Mouse (Mus musculus) hindbrain, embryonic 16.5 days (tissue): ENCODE measurements around the gene Ube2o. TPM values are rescaled to one million over a fixed set of nuclear protein-coding genes. Genes with fewer than 3 reads are reported as not detected.

ENCODE experiments used
- ATAC-seq: fragments of 200-750 bp; cut with Nextera tagmentation; 2 replicates; pipeline ENCODE4 v1.8.0; 2017; ENCODE audit warnings: moderate TSS enrichment, moderate library complexity
- H3K27ac ChIP-seq: fragments of 300-500 bp; sonication (generic); 2 replicates; pipeline ENCODE4 v1.5.1; 2014; ENCODE audit warnings: low read depth, mild to moderate bottlenecking, control low read depth, low read length, moderate library complexity
- H3K27me3 ChIP-seq: fragments of 300-500 bp; sonication (generic); replicated peaks from 2 replicates; pipeline ENCODE4 v1.6.1; 2014; ENCODE audit warnings: low read length; ENCODE audit not compliant: control insufficient read depth, insufficient read depth
- H3K36me3 ChIP-seq: fragments of 300-500 bp; sonication (generic); 2 replicates; pipeline ENCODE4 v1.6.1; 2014; ENCODE audit warnings: mild to moderate bottlenecking, low read length, moderate library complexity, mixed read lengths; ENCODE audit not compliant: control insufficient read depth, insufficient read depth
- H3K4me1 ChIP-seq: fragments of 300-500 bp; sonication (generic); 2 replicates; pipeline ENCODE4 v1.6.1; 2014; ENCODE audit warnings: low read depth, low read length; ENCODE audit not compliant: control insufficient read depth, insufficient read depth
- H3K4me2 ChIP-seq: fragments of 300-500 bp; sonication (generic); 2 replicates; pipeline ENCODE4 v1.6.1; 2014; ENCODE audit warnings: mild to moderate bottlenecking, low read length, control low read depth, moderate library complexity
- H3K4me3 ChIP-seq: fragments of 300-500 bp; sonication (generic); 2 replicates; pipeline ENCODE4 v1.5.1; 2014; ENCODE audit warnings: mild to moderate bottlenecking, low read length, control low read depth, moderate library complexity
- H3K9ac ChIP-seq: fragments of 300-500 bp; sonication (generic); 2 replicates; pipeline ENCODE4 v1.6.1; 2014; ENCODE audit warnings: low read depth, mild to moderate bottlenecking, control low read depth, low read length, moderate library complexity
- H3K9me3 ChIP-seq: fragments of 300-500 bp; sonication (generic); 2 replicates; pipeline ENCODE4 v1.6.1; 2014; ENCODE audit warnings: mild to moderate bottlenecking, low read length, moderate library complexity; ENCODE audit not compliant: control insufficient read depth
- WGBS: fragments of 180-500 bp; shearing (Covaris S2); extraction: QIAGEN DNeasy Blood & Tissue Kit; methylation state at CpG from one replicate; pipeline ENCODE4 v1.1.7; 2014; 5-methylcytosine and 5-hydroxymethylcytosine counted together
- polyA plus RNA-seq: library from polyadenylated mRNA; unstranded; fragments of >200 nt; fragmentation: Nextera tagmentation; extraction: Ambion mirVana; gene quantifications from 2 replicates; pipeline ENCODE4 v1.2.1, GENCODE M21; 2015

The Ube2o gene
- polyA plus RNA-seq, result 16.4 and 16.6 TPM in 2 replicates

DNA sequence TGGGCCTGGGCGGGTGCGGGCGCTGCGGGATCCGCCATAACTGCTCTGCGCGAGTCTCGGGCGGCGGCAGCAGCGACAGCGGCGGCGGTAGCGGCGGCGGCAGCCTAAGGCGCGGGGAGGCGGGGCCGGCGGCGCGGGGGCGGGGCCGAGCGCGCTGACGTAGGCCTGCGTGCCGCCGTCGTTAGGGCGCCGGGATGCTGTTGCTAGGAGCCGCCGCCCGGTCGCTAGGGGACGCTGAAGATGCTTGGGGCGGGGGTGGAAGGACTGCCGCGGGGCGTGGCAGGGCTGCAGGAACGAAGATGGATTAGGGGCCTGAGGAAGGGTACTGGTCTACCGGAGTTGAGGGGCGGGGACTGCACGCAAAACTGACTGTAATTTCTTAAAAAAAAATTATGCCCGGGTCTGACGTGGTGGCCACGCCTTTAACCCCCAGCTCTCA lies at the start of gene Ube2o:
Gene Ube2o, minus strand, starts transcription at position 72 of the 439 bp plus-strand sequence.
- H3K4me2 ChIP-seq, result peak within 1 kb of the TSS; percentile 76
- ATAC-seq, result peak; percentile 90
- no peaks in the 10 kb centered on the region for H3K27me3 ChIP-seq
- H3K4me3 ChIP-seq, result peak within 1 kb of the TSS; percentile 100
- no peaks in the 10 kb centered on the region for H3K36me3 ChIP-seq
- H3K9me3 ChIP-seq, result no peaks in the 10 kb centered on the region
- H3K27ac ChIP-seq, result peak within 1 kb of the TSS; percentile 93
- peak within 1 kb of the TSS; percentile 99 for H3K9ac ChIP-seq
- H3K4me1 ChIP-seq, result peaks cover 22% of the 10 kb centered on the region
- 2% methylated on average over 34 of the region's 51 CpGs for WGBS

- ATAC-seq, result no peak
- Histone ChIP-seq H3K4me2 (no peak overlapping the region), H3K27me3 (peaks cover under 1% of the 10 kb centered on the region), H3K36me3 (no peaks in the 10 kb centered on the region), H3K27ac (no peak overlapping the region), H3K4me3 (no peak overlapping the region), H3K9ac (no peak overlapping the region), H3K9me3 (no peaks in the 10 kb centered on the region), H3K4me1 (no peaks in the 10 kb centered on the region)
- 56% methylated on average over 12 of the region's 12 CpGs for WGBS
These were observed 49.1 kb upstream of the Ube2o start for GRCm38 (mm10) chr11:116630171-116630965.

DNA sequence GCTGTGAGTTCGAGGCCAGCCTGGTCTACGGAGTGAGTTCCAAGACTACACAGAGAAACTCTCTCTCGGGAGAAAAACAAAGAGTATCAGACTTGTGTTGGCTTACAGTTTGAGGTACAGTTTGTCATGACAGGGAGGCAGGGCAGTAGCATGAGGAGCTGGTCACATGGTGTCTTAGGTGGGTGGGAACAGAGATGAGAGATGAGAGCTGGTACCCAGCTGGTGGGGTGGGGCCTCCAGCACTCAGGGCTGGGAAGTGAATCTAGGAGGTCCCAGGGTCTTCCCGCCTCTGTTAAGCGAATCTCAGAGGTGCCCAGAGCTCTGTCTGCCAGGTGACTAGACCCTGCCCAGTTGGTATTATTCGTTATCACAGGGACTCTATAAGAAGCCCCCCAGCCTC lies 48.2 kb upstream of the Ube2o start:
- no peak overlapping the region for H3K4me2 ChIP-seq
- H3K9me3 ChIP-seq, result no peaks in the 10 kb centered on the region
- H3K36me3 ChIP-seq, result no peaks in the 10 kb centered on the region
- WGBS, result 84% methylated on average over 6 of the region's 6 CpGs
- H3K27ac ChIP-seq, result no peak overlapping the region
- peaks cover 4% of the 10 kb centered on the region for H3K4me1 ChIP-seq
- ATAC-seq, result no peak
- H3K27me3 ChIP-seq, result peaks cover 10% of the 10 kb centered on the region
- H3K9ac ChIP-seq, result no peak overlapping the region
- H3K4me3 ChIP-seq, result no peak overlapping the region

GRCm38 (mm10) chr11:116628712-116629111 lies 47.5 kb upstream of the Ube2o start:
- H3K27ac ChIP-seq, result no peak overlapping the region
- H3K4me3 ChIP-seq, result no peak overlapping the region
- H3K4me1 ChIP-seq, result peaks cover 11% of the 10 kb centered on the region
- no peak overlapping the region for H3K9ac ChIP-seq
- no peaks in the 10 kb centered on the region for H3K36me3 ChIP-seq
- H3K27me3 ChIP-seq, result peaks cover 16% of the 10 kb centered on the region
- 51% methylated on average over 9 of the region's 9 CpGs for WGBS
- no peak overlapping the region for H3K4me2 ChIP-seq
- ATAC-seq, result peak; percentile 83
- H3K9me3 ChIP-seq, result no peaks in the 10 kb centered on the region

DNA sequence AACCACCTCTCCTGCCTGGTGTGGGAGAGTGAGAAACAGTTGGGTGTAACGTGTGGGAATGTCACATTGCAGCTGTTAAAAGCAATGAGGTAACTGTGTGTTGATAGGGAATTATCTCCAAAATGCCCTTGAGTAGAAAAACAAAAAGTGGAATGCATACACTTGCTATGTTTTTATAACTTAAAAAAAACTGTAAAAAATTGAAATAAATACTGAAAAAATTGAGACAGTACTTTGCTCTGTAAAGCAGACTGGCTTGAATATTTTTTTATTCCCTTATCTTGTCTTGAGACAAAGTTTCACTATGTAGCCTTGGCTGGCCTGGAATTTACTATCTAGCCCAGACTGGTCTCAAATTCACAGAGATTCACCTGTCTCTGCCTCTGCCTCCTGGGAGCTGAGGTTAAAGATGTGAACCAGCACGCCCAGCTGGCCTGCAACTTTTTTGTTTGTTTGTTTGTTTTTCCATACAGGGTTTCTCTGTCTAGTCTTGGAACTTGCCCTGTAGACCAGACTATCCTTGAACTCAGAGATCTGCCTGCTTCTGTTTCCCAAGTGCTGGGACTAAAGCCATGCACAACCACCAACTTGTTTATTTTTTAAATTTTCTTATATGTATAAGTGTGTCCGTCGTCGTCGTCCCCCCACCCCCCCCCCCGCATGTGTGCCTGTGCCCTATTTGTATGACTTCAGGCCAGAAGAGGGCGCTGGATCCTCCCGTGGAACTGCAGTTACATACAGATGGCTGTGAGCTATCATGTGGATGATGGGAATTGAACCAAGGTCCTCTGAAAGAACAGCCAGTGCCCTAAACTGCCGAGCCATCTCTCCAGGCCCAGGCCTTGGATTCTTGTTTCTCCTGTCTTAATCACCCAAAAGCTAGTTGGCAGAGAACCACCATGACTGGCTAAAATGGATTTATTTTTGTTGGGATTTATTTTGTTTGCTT lies 46.1 kb upstream of the Ube2o start:
- no peaks in the 10 kb centered on the region for H3K9me3 ChIP-seq
- WGBS, result 42% methylated on average over 10 of the region's 10 CpGs
- no peak overlapping the region for H3K4me2 ChIP-seq
- ATAC-seq, result no peak
- peaks cover 13% of the 10 kb centered on the region for H3K4me1 ChIP-seq
- no peak overlapping the region for H3K4me3 ChIP-seq
- no peaks in the 10 kb centered on the region for H3K36me3 ChIP-seq
- H3K27ac ChIP-seq, result no peak overlapping the region
- peaks cover 22% of the 10 kb centered on the region for H3K27me3 ChIP-seq
- no peak overlapping the region for H3K9ac ChIP-seq

- Histone ChIP-seq H3K4me1 (peaks cover 18% of the 10 kb centered on the region), H3K27me3 (peaks cover 22% of the 10 kb centered on the region), H3K9me3 (no peaks in the 10 kb centered on the region), H3K36me3 (no peaks in the 10 kb centered on the region), H3K9ac (no peak within 1 kb of the TSS), H3K27ac (no peak within 1 kb of the TSS), H3K4me3 (no peak within 1 kb of the TSS), H3K4me2 (no peak within 1 kb of the TSS)
- ATAC-seq, result no peak
- 73% methylated on average over 10 of the region's 10 CpGs for WGBS
These were observed 45.2 kb upstream of the Ube2o start, which contains the start of gene Rhbdf2 for GRCm38 (mm10) chr11:116626299-116627071. Gene Rhbdf2 (minus strand): TSS chr11:116627019.

- peaks cover 26% of the 10 kb centered on the region for H3K4me1 ChIP-seq
- peaks cover 22% of the 10 kb centered on the region for H3K27me3 ChIP-seq
- no peaks in the 10 kb centered on the region for H3K36me3 ChIP-seq
- no peak overlapping the region for H3K4me2 ChIP-seq
- no peaks in the 10 kb centered on the region for H3K9me3 ChIP-seq
- H3K4me3 ChIP-seq, result no peak overlapping the region
- H3K9ac ChIP-seq, result no peak overlapping the region; the same call in 1 of the 2 replicates
- no peak for ATAC-seq
- 76% methylated on average over 17 of the region's 17 CpGs for WGBS
- no peak overlapping the region for H3K27ac ChIP-seq
These were observed 44.1 kb upstream of the Ube2o start for GRCm38 (mm10) chr11:116625081-116626000.
